Mouse (Mus musculus): ENCODE results near the gene Ebf1.

- TF ChIP-seq CTCF (IDR thresholded peaks at IDR 0.05) (no peak), EP300 (IDR thresholded peaks at IDR 0.05) (no peak)
Observed at GRCm38 (mm10) chr11:44633001-44633693, 16.0 kb downstream of the Ebf1 start.
